Mouse (Mus musculus) inflammation-experienced regulatory T-cells, adult 6 months (primary cell): Measurements from ENCODE around the gene Crebzf. TPM values are rescaled to one million over a fixed set of nuclear protein-coding genes. Genes with fewer than 3 reads are reported as not detected.

Source experiments
- ATAC-seq: one replicate; pipeline ENCODE4 v1.8.0; 2017
- polyA plus RNA-seq, 3 experiments: library from polyadenylated mRNA; unstranded; fragments of 100-300 nt; shearing (Covaris generic); gene quantifications; one replicate each; pipeline ENCODE4 v1.2.1; 2017

Crebzf gene
- 10 to 100 TPM; 18.3 to 28.5 (median 27.7) TPM for polyA plus RNA-seq

DNA sequence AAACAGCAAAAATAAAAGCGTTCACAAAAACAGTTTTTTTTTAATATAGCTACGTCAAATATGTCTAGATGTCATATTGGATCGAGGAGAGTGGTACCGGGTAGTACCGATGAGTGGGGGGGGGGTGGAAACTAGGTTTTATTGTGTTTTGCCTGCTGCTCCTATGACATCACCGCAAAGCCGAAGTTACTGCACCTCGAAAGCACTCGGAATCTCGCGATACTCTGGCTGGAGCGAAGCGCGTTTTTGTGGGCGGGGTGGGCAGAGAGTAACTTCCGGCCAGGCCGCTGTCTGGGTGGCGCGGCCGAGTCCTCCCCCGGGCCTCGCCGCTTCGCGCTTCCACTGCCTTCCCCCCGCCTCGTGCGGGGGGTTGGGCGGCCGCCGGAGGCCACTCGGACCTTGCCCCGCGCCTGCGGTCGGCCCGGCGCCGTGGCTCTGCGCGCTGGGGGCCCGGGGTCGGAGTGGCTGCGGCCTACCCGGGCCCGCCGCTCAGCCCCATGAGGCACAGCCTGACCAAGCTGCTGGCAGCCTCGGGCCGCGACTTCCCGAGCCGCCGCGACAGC lies at the start of gene Crebzf:
Crebzf (plus strand) TSS at position 212 of the 563 bp plus-strand sequence.
- peak; percentile 92 for ATAC-seq

DNA sequence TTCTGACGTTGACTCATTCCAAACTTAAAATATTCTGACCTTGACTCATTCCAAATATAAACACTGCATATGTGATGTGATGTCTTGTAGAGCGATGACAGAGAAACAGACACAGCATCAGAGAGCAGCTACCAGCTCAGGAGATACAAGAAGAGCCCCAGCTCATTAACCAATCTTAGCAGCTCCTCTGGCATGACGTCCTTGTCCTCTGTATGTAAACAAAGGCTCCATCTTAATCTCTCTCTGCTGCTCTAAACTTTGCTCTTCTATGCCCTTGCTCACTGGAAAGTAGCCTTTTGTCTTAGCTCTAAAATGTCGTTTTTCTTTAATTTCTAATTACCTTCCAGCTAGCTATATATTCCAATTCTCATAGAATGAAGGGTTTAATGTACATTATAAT lies 47.5 kb upstream of the Crebzf start:
- ATAC-seq: no peak

DNA sequence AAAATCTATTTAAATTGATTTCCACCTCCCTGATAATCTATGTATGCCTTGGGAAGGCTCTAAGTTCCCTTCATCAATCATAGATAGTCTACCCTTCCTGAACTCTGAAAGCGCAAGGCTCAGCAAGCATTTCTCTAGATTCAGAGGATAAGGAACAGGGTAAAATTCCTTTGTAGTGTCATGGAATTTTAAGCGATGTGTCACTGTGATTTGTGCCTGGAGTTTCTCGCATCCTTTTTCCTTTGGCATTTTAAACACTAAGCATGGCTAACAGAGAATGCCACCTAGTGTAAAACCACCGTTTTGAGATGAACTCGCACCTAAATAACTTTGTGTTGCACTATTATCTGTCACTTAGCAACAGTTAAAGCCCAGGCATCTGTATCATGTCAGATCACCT lies 46.6 kb upstream of the Crebzf start:
- no peak for ATAC-seq

DNA sequence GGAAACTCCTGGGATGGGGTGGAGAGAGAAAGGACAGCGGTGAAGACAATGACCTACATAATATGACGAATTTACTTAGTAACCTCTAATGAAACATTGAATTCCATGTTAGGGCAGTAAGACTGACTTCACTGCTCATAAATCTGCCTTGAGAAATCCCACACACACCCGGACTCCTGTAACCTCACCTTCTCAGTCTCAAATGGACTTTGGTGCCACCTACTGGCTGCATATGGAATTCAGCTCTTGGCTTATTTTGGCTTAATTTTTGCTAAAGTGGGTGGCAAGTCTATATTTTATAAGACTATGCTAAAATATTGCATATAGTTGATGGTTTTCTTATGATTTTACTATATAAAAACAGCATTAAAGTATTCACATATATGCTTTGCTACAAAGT lies 32.6 kb upstream of the Crebzf start:
- ATAC-seq: peak; percentile 85

DNA sequence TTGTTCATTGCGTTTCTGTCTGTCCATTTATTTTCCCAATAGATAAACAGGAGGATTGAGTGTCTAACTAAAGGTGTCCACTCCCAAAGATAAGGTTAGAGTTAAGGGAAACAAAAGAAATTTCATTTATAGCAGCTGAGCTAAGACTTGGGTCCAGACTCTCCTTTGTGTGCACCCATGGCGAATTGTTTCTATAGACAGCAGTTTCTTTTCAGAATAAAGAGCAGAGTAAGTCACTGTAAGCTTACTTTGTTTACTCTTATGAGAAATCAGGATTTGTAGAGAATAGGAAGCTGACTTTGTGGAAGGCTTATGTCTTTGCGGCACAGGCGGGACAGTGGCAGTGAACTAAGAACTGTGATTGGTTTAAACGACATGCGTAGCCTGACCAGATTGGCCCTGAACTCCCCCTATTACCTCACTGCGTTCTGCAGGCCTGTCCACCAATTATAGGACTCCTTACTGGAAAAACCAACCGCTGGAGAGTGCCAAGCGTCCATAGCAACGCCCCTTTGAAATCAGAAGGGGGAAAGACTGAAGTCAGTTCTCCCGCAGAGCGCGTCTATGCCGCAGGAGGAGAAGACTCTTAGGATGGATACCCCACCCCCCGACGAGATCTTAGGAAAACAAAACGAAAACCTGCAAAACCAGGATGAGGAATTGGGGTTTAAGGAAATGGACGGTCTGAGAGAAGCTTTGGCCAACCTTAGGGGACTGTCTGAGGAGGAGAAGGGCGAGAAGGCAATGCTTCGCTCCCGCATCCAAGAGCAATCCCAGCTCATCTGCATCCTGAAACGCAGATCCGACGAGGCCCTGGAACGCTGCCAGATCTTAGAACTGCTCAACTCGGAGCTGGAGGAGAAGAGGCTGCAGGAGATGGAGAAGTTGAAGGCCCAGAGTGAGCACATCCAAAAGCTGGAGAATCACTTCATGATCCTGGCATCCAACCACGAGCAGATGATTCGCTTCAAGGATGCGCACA lies 16.2 kb upstream of the Crebzf start, which contains the start of gene Ccdc89:
Ccdc89 (plus strand) TSS at position 558 of the 982 bp plus-strand sequence.
- ATAC-seq: peak; percentile 99

DNA sequence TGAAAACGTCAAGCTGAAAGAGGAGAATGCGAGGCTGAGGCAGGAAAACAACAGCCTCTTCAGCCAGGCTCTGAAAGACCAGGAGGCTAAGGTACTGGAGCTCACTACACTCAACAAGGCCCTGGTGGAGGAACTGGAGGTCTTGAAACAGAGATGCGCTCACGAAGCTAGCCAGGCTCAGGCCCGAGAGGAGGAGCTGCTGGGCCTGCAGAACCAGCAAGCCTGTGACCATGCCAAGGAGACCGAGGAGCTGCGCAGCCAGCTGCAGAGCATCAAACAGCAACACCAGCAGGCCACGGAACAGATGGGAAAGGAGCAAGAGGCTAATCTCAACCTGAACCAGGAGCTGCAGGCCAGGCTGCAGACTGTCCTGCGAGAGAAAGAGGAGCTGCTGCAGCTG lies 15.5 kb upstream of the Crebzf start:
- no peak for ATAC-seq

DNA sequence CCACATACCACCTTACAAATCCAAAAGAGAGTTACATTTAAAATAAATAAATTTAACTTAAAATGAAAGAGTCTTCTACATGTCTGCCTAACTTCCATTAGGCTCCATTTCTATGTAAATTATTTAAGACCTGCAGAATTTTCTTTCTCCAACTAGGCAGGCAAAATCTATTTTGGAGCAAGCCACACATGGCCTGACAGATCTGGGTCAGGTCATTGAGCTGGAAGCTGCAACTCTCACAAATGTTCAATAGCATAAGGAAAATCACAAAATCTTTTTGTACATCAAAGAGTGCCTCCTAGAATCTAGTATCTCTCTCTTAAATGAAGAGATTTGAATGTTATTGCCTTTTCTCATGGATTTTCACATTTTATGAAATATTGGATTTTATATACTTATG lies 10.3 kb upstream of the Crebzf start:
- ATAC-seq: no peak

DNA sequence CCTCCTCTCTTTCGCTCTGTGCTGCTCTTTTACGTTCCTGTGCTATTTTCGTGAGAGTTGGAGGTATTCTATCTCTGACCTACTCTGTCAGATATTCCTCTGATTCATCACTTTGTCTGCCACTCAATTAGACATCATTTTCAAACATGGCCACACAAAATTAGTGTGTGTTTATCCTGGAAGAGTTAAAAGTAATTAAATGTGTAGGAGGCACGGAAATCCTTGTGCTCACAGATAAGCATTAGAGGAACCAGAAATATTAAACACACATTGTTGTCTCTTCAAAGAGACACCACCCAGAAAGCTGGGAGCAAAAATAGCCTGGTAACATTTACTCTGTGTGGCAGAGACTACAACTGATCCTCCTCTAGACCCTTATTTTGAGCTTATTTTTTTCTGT lies 2.5 kb upstream of the Crebzf start:
- no peak for ATAC-seq

DNA sequence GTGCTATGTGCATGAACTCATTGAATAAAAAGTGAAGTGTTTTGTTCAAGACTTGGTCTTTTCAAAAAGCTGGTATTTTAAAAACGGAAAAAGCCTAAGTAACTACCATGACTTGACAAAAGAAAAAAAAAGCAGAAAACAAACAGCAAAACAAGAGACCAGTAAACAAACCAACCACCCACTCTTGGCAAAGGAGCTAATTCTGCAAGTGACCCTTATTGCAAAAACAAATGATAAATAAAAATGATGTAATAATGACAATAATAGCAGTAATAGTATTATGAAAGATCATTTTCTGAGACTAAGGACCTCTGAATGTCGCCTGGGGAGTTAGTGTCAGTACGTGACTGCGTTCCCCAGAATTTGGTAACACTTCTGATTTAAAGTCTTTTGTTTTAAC lies 459 bp upstream of the Crebzf start:
- ATAC-seq: no peak

DNA sequence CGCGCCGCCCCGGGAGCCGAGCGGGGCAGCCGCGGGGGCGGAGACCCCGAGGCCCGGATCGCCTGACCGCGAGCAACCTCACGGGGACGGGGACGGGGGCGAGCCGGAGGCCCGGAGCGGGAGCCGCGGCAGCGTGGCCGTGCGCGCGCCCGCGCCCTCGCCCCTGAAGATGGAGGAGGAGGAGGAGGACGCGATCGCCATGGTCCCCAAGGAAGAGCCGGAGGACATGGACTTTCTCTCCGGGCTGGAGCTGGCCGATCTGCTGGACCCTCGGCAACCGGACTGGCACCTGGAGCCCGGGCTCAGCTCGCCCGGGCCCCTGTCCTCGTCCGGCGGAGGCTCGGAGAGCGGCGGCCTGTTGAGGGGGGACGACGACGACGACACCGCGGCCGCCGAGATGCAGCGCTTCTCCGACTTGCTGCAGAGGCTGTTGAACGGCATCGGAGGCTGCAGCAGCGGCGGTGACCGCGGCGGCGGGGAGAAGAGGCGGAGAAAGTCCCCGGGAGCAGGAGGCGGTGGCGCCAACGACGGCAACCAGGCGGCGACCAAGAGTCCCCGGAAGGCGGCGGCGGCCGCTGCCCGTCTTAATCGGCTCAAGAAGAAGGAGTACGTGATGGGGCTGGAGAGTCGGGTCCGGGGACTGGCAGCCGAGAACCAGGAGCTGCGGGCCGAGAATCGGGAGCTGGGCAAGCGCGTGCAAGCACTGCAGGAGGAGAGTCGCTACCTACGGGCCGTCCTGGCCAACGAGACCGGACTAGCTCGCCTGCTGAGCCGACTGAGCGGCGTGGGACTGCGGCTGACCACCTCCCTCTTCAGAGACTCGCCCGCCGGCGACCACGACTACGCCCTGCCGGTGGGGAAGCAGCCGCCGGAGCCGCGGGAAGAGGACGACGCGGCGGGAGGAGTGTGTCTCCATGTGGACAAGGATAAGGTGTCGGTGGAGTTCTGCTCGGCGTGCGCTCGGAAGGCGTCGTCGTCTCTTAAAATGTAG lies 867 bp downstream of the Crebzf start:
- ATAC-seq: peak; percentile 39

DNA sequence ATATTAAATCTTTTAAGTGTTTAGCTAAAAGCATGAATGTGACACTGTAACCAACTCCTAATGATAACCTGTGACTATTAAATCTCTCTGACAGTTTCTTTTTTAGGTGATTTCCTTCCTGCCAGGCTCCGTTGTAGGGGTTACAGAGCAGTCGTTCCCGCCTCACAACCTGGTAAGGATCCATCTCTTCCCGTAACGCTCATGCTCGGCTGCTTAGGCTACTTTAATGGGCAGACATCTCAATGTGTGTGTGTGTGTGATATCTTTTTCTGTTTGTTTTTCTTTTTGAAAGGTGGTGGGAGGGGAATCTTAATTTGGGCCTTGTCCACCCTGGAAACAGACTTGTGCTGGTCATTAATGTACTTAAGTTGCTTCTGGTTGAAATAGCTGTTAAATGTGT lies 1.7 kb downstream of the Crebzf start:
- no peak for ATAC-seq

DNA sequence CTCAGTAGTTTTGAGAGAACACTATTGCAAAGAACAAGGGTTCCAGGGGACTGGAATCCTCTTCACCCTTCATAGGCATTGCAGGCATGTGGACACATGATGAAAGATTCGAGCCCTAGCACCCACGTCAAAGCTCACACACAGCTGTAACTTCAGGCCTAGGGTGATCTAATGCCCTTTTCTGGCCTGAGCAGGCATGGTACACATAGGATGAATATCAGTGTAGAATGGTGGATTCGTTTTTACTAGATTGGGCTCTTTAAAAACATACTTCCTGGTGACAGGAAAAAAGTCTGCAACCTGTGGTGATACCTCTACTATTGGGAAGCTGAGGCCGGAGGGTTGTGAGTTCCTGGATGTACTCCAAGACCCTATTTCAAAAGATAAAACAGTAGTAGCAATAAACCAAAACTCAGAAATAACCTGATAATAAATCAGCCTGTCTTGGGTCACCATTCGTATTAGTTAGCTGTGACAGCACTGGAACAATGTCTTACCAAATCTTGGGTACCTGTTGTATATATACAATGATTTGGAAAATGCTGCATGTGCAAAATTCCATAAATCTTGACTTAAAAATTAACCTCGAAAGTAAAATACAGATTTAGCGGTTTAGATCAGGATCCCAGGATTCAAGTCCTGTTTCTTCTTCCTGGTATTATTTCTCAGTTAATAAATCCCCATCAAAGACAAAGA lies 13.8 kb downstream of the Crebzf start:
- ATAC-seq: no peak

DNA sequence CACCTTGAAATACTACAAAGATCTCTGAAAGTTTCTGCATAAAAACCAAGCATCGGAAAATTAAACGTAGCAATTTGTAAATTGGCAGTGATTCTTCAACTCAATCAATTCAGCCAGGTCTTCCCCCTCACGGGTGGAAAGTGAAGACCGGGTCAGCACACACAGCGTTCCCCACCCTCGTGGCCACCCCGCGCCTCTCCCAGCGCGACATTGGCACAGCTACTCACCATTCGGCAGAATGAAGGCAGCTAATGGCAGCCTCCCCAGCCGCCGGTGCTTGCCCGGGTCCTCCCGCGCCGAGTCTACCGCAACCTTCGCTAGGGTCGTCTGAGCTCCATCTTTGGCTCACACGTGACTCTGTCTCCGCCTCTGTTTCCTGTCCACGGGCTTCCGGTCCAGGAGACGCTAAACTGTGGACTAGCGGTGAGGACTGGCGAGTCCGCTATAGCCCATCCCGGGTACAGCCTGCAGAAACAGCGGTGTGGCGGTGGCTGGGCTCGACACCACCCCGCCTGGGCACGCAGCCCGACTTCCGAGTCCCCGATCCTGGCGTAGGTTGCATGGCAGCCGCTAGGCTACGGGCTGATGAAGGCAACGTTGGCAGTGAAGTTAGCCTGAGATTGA lies 14.4 kb downstream of the Crebzf start, which contains the start of gene Tmem126a:
Tmem126a (minus strand) TSS at position 385 of the 624 bp plus-strand sequence.
- ATAC-seq: peak; percentile 91

DNA sequence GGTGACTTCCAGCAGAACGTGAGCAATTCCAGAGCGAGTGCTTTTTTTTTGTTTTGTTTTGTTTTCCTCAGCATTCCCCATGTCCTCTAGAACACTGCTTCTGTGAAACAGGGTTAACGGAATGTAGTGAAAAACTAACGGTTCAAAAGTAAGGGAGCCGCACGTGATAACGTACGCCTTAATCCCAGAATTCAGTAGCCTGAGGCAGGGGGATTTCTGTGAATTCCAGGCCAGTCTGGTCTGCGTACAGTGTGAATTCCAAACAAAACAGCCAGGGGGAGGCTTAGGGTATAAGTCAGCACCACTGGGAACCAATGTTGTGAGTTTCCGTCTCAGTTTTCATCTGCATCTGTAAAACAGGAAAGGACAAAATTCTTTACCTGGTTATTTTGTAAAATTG lies 15.0 kb downstream of the Crebzf start:
- peak; percentile 23 for ATAC-seq

DNA sequence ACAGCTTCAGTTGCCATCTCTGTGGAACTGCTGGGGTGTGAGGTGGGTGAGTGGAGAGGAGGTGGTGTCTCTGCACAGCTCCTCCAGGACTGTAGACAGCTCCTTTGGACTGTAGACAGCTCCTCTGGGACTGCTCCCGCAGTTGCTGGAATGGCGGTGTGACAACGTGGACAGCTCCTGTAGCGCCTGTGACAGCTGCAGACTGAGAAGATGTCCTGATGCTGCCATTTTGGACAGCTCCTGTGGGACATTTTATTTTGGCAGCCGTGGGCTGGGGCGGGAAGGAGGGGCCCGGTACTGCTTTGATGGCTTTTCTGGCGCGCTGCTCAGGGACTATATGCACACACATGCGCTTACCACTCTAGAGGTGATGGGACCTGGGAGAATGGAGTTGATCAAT lies 17.8 kb downstream of the Crebzf start:
- no peak for ATAC-seq

DNA sequence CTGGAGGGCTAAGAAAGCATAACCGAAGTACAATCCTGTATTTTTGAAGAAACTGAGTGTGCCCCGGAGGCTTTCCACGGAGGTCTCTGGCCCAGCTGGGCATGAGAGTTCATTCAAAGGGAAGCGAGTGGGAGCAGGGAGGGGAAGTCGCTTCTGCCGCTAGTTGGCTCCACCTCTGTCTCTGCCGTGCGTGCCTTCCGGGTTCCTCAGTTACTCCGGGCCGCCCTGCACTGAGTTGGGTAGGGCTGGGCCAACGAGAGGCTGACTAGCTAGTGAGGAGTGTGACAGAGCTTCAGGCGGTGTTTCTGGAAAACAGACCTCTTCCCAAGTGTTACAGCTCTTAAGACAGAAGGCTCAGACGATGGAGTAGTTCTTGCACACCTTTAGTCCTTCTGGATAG lies 18.4 kb downstream of the Crebzf start:
- ATAC-seq: no peak

DNA sequence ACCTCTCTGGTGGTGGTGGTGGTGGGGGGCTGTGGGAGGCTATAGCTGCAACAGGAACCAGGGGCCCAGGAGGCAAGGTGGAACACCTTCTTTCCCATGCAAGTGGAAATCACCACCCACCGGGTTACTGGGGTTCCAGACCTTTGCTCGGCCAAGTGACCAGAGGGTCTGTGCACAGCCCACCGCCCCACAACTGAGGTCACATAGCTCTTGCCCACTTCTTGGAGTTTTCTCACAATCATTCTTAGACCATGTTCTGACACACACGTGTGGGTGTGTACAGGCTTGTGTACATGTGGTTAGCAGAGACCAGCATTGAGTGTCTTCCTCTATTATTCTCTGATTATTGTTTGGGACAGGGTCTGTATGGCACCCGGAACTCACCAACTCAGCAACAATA lies 18.9 kb downstream of the Crebzf start:
- ATAC-seq: no peak

DNA sequence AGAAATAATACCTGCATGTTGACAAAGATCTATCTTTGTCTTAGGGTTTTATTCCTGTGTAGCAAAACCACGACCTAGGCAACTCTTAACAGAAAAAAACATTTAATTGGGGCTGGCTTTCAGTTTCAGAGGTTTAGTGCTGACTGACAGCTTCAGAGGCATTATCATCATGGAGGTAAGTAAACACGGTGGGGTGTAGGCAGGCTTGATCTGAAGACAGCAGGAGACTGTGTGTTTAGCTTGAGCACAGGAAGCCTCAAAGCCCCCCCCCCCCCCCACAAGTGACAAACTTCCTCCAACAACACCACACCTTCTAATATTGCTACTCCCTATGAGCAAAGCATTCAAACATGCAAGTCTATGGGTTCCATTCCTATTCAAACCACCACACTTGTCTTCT lies 31.0 kb downstream of the Crebzf start:
- ATAC-seq: peak; percentile 36

DNA sequence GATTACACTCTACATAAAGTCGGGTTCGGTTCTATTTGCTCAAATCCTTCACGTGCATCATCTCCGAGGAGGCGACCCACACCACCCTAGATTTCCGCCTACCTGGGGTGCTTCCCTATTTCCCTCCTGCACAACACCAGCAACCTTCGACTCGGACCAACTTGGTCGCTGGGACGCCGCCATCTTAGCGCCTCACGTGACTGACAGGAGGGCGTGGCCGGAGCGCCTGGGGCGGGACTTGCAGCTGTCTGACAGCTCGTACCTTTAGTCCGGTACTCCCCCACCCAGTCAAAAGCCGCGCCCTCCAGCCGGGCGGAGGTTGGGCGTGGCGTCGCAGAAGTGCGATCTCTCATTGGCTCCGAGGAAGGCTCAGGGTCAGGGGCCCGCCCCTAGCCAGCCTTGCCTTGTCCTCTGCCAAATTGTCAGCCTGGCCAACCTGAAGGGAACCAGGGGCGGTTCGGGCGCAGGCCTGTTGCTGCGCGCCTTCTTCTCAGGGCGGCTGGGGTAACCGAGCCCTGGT lies 33.3 kb downstream of the Crebzf start, which contains the start of gene Tmem126b:
Tmem126b (minus strand) TSS at position 209 of the 520 bp plus-strand sequence.
- peak; percentile 96 for ATAC-seq

DNA sequence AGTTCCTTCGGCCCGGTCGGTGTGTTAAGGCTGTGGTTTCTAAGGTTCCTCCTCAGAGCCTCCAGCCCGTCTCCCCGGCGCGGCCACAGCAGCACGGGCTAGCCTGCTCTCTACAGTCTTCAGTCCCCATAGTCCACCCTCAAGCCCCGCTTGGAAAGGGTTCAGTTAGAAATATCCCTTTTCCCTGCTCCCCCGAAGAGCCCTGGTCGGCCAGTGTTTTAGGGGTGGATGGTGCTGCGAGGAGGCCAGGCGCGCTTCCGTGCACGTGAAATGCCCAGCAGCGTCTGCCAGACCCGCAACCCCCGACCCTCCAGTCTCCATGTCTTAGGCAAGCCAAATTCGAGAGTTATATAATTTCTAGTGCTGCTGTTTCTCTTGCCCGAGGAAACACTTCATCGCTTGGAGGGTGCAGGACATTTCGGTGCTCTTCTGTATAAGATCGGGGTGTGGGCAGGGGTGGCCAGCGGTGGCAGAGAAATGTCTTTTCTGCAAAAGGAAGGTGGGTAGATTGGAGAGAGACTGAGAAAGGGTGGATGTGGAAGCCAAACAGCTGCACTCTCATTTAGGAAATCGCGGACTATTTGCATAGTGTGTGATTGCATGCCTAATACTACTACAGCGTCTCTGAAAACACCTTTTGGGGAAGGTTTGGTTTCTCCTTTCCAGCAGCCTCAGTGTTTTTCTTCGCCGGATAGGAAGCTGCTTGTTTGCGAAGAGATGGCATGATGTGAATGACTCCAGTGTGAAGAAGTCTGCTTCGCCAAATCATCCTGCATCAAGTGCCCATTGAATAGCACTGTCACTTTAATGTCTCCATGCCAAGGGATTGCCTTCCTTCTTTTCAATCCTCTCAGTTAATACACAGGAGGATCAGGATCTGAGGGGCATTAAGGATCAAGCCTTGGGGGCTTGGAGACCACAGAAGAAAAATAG lies 34.0 kb downstream of the Crebzf start, which contains the start of gene Dlg2:
Dlg2 (plus strand) TSS at position 360 of the 933 bp plus-strand sequence.
- ATAC-seq: peak; percentile 11
